Mouse (Mus musculus) pancreas, adult 10 weeks (tissue): Measurements from ENCODE around the gene Smg7. TPM values are rescaled to one million over a fixed set of nuclear protein-coding genes. Genes with fewer than 3 reads are reported as not detected.

Experiments used
- polyA plus RNA-seq: library from polyadenylated mRNA; stranded (reverse); fragments of 350-450 nt; fragmentation: Illumina TruSeq; extraction: RNeasy Lipid Tissue Mini Kit (QIAGEN cat#74804); gene quantifications from one replicate; pipeline ENCODE4 v1.2.3, GENCODE M21; 2015; ENCODE audit warnings: low read depth, low replicate concordance; ENCODE audit not compliant: insufficient read depth

The Smg7 gene
- polyA plus RNA-seq, result 11.8 TPM

DNA sequence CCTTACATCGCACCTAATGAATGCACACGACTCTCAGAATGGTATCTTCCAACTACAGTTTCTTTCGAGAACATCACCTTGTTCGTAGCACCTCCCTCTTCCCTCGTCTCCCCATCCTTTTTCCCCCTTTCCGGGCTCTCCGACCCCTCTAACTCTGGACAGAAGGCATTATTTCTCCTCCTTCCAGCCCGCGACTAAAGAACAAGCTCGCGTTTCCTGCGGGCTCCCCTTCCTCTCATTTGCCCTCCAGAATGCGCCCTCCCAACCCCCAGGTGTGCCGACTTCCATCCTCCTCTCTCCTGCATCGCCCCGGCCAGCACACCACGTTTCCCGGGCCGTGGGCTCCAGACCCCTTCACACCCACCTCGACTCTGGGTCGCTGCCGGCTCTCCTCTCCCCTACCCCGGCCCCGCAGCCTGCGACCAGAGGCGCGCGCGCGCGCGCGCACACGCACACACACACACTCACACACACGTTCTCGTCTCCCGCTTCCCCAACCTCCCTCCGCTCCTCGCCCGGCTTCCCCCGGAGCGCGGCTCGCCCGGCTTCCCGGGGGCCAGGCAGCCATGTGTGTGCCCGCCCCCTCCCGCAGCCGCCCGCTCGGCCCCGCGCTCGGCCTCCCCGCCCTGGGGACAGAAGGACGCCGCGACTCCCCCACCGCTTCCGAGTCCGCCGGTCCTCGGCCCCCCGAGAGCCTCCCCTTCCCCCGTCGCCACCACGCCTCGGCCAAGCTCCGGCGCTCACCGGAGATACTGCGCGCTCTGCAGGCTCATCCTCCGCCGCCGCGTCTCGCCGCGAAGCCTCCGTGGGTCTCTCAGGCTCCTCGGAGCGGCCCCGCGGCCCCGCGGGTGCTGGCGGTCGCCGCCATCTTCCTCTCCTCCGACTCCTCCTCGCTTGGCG lies at the start of gene Smg7:
TSS of gene Smg7 (minus strand) at position 882 of the 900 bp plus-strand sequence.

DNA sequence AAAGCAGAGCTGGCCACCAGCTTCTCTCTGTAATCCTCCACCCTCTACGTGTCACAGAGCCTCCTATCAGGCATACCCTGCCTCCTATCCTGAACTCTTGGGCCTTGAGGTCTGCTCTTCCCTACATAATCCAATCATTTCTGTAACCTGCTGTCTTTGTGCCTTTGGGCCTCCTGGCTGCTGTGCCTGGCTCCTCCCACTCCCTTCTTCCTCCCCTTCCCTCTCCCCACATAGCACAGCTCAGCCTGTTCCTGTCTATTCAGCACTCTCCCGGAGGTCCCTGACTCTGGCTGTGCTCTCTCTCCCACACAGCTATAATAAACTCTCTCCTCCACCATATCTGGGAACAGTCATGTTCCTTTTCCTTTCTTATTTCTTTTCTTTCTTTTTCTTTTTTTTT lies 102.5 kb downstream of the Smg7 start, which contains the start of gene Ncf2:
TSS of gene Ncf2 (plus strand) at position 298 of the 400 bp plus-strand sequence.

Other genes with a start within 250 kb of the Smg7 start
- gene Apobec4, start 152.1 kb downstream of the Smg7 start, polyA plus RNA-seq, result not detected
- gene Rgl1, start 136.3 kb downstream of the Smg7 start, polyA plus RNA-seq, result 9.5 TPM
- 34.9 TPM for gene Arpc5, start 136.1 kb downstream of the Smg7 start, polyA plus RNA-seq
- gene Ncf2, start 102.5 kb downstream of the Smg7 start, polyA plus RNA-seq, result 1.3 TPM
- gene Nmnat2, start 52.3 kb upstream of the Smg7 start, polyA plus RNA-seq, result 0.98 TPM